Mouse (Mus musculus) stomach, postnatal 0 days (tissue): ENCODE measurements around the gene C130050O18Rik.

Experiments used
- CTCF ChIP-seq: IDR thresholded peaks from 2 replicates; pipeline ENCODE4 v1.5.1; 2016; ENCODE audit warnings: antibody characterized with exemption, low read depth, mild to moderate bottlenecking, moderate library complexity
- EP300 ChIP-seq: optimal IDR thresholded peaks from 2 replicates; pipeline ENCODE3; 2016; ENCODE audit warnings: antibody characterized with exemption

GRCm38 (mm10) chr5:139377468-139378270 lies 27.4 kb upstream of the C130050O18Rik start, which contains the start of gene Gpr146:
- TF ChIP-seq CTCF, result no peak
- TF ChIP-seq EP300, result no peak
